Mouse (Mus musculus) common myeloid progenitor, adult 5-6 weeks (primary cell): ENCODE measurements around the gene Fignl2. TPM values are rescaled to one million over a fixed set of nuclear protein-coding genes. Genes with fewer than 3 reads are reported as not detected.

Experiments used
- ATAC-seq: replicated peaks from 2 replicates; pipeline ENCODE4 v1.8.0; 2016; ENCODE audit warnings: low read depth, mild to moderate bottlenecking, moderate TSS enrichment, inconsistent platforms; ENCODE audit not compliant: poor library complexity, severe bottlenecking
- total RNA-seq: library from RNA; stranded (forward); fragments of 200-1000, 187-1606 nt; gene quantifications from 2 replicates; pipeline ENCODE4 v1.2.3, GENCODE M21; 2017

Gene Fignl2
- total RNA-seq, 1 experiment from 2014 or later = not detected

- ATAC-seq = no peak
Measured at GRCm38 (mm10) chr15:101094979-101095378, 16.6 kb upstream of the Fignl2 start.

DNA sequence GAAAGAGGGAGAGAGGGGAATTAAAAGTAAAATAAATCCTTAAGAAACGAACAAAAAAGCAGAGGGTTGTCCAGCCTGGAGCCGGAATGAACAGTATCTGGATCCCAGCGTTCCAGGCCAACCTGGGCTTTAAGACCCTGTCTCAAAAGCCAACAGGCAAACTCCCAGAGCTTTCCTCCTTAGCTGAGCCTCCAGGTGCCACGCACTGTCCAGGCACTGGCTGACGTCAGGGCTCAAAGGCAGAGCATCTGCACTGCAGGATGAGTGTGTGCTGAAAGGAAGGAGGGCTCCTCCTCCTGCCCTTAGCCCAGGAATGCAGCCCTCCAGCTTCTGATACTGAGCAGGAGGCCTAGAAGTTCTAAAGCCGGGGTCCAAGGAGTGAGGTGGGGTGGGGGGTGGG, 15.6 kb upstream of the Fignl2 start:
- ATAC-seq = no peak

DNA sequence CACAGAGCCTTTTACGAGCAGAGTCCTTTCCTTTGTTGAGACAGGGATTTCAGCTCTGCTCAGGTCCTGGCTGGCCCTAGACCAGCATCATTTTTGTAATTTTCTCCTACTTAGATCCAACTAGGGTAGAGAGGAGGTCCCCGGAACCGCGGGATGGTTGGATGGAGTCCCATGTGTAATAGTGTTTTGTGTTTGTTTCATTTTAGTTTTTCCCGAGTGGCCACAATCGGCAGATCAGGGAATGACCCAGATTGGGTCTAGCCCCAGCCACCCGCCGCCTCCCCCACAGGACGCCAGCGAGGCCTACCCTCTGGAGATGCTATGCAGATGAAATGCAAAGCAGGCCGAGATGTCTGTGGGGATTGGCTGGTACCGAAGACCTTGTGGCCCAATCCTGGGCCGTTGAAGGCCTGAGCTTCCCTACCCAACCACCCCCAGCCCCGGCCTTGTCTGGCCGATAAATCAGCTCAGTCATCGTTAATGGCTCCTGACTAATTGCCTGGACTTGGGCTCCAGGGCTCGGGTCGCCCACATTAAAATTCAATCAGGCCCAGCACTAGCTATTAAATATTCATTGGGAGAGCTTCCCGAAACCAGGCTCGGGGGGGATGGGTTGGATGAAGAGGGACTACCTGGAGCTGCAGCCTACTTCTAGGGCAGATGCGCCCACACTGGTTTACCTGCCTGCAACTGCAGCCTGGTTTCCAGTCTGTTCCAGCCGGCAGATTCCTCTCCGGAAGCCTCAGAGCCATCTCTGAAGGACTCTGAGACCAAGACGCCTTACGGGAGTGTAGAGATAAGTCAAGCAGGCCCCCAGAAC, 14.7 kb upstream of the Fignl2 start:
- ATAC-seq = no peak

DNA sequence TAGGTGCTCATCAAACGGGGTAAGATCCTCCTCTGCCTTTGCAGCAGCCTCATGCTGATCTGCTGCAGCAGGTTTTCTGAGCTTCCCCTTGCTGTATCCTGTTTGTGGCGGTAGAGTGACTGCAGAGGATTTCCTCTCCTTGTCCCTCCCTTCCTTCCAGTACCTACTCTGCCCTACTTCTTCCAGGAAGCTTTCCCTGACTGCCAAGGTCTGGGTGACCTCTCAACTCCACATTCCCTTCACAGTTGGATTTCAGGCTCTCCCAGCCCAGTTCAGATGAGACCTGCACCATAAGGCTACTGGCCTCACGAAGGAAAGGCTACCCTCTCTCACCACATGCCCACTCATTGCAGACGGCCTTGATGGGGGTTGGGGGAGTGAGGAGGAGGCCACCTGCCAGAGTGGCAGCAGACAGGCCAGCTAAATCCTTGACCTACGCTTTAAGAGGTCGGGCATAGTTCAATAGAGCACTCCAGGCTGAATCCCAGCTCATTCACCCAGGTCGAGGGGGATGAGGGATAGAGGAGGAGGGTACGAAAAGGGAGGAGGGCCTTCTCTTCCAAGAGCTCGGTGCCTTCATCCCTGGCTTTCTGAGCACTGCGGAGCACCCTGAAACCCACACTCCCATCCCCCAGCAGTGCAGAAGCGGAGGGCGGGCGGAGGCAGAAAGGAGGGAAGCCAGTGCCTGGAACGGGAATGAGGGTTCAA, 13.9 kb upstream of the Fignl2 start:
- ATAC-seq = no peak

DNA sequence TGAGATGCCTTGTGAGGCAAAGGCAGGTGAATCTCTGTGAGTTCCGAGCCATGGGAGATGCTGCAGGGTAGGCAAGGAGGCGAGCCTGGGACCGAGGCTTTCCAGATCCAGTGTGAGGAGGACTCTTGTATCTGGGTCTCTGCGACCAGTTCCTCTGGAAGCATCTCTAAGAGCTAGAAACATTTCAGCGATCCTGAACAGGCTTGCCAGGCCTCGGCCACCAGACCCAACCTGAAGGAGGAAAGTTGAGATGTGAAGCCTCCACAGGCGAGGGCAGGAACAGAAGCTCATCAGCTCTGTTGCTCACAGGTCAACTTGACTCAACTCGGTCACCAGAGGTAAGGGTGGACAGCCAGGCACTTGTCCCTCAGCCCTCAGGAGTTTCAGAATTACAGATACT, 13.2 kb upstream of the Fignl2 start:
- no peak for ATAC-seq

DNA sequence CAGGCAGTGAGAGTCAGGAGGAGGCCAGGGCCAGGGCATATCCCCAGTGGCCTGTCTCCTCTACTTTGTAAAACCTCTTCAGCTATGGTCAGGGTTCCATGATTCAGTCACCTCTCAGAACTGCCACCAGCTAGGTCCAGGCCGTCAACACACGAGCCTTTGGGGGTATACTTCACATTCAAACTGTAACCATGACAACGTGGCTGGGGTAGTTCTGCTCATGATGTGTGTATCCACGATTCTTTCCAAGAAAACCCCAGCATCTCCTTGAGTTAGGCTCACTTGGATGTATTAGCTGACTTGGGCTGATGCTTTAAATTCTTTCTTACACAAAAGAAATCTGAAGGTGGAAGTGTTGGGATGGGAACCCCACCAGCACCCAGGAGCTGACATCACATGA, 9.9 kb upstream of the Fignl2 start:
- ATAC-seq = no peak

- ATAC-seq = peak; percentile 42
Measured at GRCm38 (mm10) chr15:101086956-101087355, 8.6 kb upstream of the Fignl2 start.

GRCm38 (mm10) chr15:101086451-101086850, 8.1 kb upstream of the Fignl2 start:
- ATAC-seq = no peak

GRCm38 (mm10) chr15:101084499-101084898, 6.1 kb upstream of the Fignl2 start:
- peak; percentile 55 for ATAC-seq

GRCm38 (mm10) chr15:101082236-101082635, 3.9 kb upstream of the Fignl2 start:
- ATAC-seq = no peak

GRCm38 (mm10) chr15:101081035-101081548, 2.7 kb upstream of the Fignl2 start:
- ATAC-seq = no peak

DNA sequence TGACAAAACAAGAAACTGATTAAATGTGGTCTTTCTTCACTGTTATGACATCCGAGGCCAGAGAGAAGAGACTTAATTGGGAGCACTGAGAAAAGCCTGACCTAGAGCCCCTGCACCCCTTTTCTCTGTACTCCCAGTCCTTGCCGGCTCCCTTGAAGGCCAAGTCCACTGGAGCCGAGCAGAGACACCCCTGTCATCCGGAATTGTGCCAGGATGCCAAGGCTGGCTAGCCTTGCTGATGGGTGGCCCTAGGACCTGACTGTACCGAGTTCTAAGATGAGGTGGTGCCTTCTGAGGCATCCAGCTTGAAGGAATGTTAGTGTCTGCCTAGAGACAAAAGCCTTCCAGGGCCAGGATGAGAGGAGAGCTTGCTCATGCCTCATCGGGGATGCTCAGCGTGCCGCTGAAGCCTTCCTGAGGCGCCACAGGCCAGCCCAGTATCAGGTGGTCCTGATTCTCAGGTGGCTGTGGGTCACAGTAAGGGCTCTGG, 1.7 kb upstream of the Fignl2 start:
- no peak for ATAC-seq

GRCm38 (mm10) chr15:101078731-101079156, 377 bp upstream of the Fignl2 start:
- peak; percentile 54 for ATAC-seq

DNA sequence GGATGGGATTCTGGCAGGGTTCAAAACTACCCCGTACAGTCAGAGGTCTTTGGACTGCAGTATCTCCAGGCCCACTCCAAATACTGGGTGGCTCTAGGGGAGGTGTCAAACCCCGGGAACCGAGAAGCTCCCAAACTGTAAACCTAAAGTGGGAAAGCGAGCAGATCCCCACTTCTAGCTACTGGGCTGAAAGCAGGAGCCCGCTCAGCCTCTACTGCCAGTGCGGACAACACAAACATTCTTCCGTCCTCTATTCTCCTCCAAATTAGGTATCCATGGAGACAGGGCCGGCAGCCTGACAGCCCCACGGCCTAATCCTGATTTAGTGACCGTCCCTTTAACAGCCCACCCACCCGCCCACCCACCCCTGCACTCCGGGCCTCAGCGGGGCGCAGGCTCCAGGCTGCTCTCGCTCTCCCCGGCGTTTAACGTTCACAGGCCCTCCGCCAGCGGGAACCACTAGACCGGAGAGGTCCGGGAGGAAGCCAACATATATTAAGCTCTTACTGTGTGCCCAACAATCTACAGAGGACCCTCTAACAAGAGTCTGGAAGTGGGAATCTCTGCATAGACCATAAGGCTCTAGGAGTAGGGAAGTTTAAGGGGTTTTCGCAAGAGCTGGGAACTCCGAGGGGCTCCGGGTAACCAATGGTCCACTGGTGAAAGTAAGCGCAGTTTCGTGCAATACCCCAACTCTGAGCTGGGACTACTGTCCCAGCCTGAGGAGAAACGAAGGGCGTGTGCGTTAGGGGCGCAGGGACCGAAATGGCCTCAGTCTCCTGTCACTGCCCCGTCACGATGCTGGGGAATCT, 1.2 kb downstream of the Fignl2 start:
- no peak for ATAC-seq

DNA sequence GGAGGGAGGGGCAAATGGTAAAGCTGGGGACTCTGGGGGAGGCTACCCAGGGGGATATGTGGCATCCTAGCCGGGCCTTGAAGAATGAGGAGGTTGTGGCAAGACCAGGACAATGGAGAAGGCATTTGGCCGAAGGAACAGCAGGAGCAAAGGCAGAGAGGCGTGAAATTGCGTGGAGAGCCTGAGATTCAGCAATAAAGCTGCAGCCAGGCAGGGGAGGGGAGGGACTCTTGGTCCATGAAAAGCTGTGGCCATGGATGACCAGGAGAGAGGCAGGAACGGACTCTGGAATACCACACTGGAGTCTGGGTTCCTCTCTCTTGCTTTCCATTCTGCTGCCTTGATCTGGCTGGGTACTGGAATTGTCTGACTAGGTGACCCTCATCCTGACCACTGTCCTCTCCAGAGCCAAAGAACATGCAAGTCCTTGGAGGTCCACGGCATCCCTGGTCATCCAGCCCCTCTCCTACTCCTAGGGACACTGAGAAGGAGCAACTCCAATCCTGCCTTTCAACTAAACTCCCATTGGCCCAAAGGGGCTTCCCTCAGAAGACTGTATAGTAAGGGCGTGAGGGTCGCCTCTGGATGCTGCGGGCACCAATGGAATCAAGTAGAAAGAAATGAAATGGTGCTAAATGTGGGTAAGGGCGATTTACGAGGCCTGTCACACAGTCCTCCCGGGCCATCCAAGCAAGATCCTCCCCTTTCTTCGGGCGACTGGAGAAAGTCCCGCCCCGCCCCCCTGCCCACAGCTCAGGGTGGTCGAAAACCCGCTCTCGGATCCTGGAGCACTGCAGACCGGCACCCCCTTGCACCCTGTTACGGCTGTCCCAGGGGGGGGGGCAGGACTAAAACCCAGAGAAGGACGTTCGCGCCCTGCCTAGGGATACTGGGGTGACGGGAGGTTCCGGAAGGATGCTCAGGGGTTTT, 2.0 kb downstream of the Fignl2 start:
- ATAC-seq = no peak

DNA sequence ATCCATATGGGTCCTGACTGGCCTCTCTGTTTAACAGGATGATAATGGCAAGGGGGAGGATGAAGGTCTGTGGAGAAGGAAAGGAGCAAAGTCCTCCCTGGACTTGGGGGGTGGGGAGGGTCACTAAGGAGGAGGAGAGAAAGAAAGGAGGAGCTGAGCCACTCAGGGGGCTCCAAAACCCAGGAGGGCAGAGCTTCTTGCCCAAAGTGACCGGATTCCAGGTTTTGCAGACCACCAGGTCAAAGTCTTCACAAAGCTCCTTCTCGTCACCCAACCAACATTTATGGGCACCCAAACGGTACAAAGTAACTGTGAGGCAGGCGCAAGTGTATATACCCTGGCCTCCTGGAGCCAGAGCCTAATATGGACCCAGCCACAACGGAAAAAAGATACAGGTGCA, 2.7 kb downstream of the Fignl2 start:
- ATAC-seq = no peak

- ATAC-seq = no peak
Measured at GRCm38 (mm10) chr15:101075150-101075549, 3.2 kb downstream of the Fignl2 start.

DNA sequence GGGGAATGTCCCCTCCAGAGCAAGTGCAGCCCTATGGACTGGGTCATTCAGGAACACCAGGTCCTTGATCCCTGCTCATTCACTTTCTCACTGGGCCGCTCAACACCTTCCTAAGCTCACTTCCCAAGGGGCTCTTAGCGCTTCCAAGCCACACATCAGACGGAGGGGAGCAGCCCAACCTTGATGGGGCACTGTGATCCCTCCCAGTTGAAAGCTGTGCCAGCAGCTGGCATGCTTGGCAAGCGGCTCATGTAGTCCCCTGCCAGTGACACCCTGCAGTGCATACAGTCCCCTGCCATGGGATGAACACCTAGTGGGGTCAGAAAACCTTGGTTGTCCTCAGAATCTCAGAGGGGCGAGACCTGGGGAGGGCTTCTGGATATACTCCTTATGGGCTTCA, 4.3 kb downstream of the Fignl2 start:
- ATAC-seq = no peak

GRCm38 (mm10) chr15:101072736-101073135, 5.6 kb downstream of the Fignl2 start:
- ATAC-seq = no peak
